Mouse (Mus musculus) bone marrow macrophage, adult 2 months (primary cell): ENCODE data around the gene Cpsf3. TPM values are rescaled to one million over a fixed set of nuclear protein-coding genes. Genes with fewer than 3 reads are reported as not detected.
A peak's percentile ranks its signal among the peaks of the same experiment; 100 is the strongest.

ENCODE experiments used
- H3K27ac ChIP-seq: 2 replicates; pipeline ENCODE4 v1.5.1; 2012; ENCODE audit warnings: low read depth, low read length; ENCODE audit not compliant: insufficient read depth
- H3K4me1 ChIP-seq: 2 replicates; pipeline ENCODE4 v1.6.1; 2012; ENCODE audit warnings: low read length; ENCODE audit not compliant: control insufficient read depth, insufficient read depth
- H3K4me3 ChIP-seq: 2 replicates; pipeline ENCODE4 v1.5.1; 2012; ENCODE audit warnings: mild to moderate bottlenecking, low read length, moderate library complexity; ENCODE audit not compliant: insufficient read depth
- CTCF ChIP-seq: IDR thresholded peaks from 2 replicates; pipeline ENCODE4 v1.5.1; 2012; ENCODE audit warnings: low read depth, mild to moderate bottlenecking, low read length, moderate library complexity
- POLR2A ChIP-seq: IDR thresholded peaks from 2 replicates; pipeline ENCODE4 v1.6.1; 2012; ENCODE audit warnings: mild to moderate bottlenecking, low read depth, low read length, borderline replicate concordance
- polyA plus RNA-seq: library from polyadenylated mRNA; stranded (reverse); fragments of >200 nt; gene quantifications from 2 replicates; pipeline ENCODE4 v1.2.4, GENCODE M21; 2012; ENCODE audit not compliant: missing spikeins, insufficient read depth, insufficient read length

Cpsf3 gene
- polyA plus RNA-seq: 70.0 and 77.2 TPM in 2 replicates

GRCm38 (mm10) chr12:21284761-21285441 is at the start of gene Cpsf3:
Cpsf3 (plus strand) TSS chr12:21285391.
- TF ChIP-seq POLR2A: no peak
- no peak for TF ChIP-seq CTCF
- Histone ChIP-seq H3K4me3 (peak within 1 kb of the TSS; percentile 95), H3K27ac (peak within 1 kb of the TSS; percentile 95), H3K4me1 (peaks cover 21% of the 10 kb centered on the region)

DNA sequence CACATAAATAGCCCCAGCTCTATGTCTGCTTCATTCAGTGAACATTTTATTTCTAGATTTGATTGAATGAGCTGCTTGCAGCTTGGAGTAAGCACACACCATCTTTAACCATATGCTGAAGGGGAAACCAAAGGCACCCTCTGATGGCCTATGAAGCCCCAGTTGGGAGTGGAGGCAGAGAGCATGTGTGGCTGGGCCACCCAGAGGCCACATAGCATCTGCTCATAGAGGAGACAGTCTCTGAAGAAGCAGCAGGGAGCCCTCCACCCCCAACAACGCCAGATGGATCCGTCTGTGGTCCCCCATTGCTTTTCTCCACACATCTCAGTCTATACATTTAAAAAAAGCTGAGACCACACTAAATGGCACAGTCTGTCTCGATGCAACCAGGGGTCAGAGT is 43.2 kb upstream of the Cpsf3 start:
- no peak for TF ChIP-seq CTCF
- TF ChIP-seq POLR2A: no peak
- no peak overlapping the region for H3K27ac ChIP-seq
- no peaks in the 10 kb centered on the region for H3K4me1 ChIP-seq
- H3K4me3 ChIP-seq: no peak overlapping the region

DNA sequence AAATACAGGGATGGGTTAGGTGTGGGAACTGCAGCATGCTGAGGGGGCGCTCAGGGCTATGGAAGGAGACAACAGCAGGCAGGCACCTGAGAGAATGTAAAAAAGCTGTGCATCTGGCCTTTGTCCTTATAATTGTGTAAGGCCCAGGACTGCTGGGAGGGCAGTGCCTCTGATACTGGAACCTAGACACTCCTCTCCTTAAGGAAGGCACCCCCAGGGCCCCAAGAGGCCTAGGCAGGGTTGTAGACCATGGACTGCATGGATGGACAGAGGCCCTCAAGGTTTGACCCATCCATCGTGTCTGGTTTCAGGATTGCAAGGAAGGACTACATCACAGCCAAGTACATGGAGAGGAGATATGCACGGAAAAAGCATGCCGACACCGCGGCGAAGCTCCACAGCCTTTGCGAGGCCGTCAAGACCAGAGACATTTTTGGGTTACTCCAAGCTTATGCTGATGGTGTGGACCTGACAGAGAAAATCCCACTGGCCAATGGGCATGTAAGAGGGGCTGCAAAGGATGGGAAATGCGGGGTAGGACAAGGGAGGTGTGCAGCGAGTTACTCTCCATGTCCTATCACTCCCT is 40.7 kb upstream of the Cpsf3 start:
- no peak overlapping the region for H3K27ac ChIP-seq
- TF ChIP-seq CTCF (no peak), POLR2A (no peak)
- H3K4me1 ChIP-seq: no peaks in the 10 kb centered on the region
- no peak overlapping the region for H3K4me3 ChIP-seq

DNA sequence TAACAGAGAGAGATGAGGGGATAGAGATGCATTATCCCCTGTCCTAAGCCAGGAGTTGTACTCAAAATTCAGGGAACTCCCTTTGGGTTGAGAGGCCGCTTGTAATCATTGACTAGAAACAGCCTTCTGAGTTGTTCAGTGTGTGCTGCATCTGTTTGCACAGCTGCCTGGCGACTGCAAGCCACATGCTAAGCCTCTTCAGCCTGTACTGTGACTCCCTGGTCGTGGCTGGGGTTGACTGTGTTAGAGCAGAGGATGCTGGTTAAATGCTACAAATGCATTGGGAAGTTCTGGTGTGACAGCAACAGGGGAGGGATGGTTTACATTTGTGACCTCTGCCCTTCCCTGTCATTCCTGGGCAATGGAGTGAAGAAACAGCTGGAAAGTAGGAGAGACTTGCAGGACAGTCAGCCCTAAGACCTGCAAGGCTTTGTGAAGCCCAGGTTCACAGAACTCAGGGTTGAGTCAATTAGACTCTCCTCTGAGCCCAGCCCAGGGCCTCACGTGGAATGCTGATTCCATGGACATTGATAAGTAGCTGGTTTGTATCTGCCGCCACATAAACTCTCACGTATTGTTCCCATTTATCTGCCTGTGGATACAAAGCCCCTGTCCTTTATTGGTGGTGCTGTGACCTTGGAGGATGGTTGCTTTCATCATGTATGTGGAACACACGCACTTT is 37.3 kb upstream of the Cpsf3 start:
- no peaks in the 10 kb centered on the region for H3K4me1 ChIP-seq
- H3K27ac ChIP-seq: no peak overlapping the region
- no peak overlapping the region for H3K4me3 ChIP-seq
- TF ChIP-seq POLR2A: no peak
- no peak for TF ChIP-seq CTCF

DNA sequence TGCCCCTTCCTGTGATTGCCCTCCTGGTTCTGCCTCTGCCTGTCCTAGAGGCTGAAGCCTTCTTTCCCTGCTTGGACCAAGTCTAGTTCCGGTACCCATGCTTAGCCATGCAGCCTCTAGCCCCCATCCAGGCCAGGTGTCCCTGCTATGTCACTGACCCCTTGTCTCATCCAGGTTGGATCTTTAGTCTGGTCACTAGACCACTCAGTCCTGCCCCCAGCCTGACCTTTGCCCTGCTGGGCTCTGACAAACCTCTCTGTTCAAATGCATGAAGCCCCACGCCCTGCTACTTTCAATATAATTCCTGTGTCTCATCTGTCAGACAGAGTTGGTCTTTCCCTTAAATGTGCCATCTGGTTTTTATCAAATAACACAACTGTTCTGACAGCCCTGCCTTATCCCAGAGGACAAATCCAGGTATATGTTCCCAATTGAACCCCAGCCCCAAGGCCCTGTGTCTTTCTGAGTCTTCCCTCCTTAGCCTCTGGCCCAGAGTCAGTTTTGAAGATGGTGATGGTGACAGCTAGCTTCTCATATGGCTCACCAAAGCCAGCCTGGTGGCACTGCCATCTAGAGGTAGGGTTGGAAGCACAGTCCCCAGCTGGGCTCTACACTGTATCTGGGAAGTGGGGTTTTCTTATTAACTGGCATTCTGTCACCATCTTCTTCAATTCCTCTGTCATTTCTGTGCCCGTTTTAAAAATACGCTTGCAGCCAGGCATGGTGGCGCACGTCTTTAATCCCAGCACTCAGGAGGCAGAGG is 24.5 kb upstream of the Cpsf3 start:
- no peak overlapping the region for H3K27ac ChIP-seq
- peaks cover 10% of the 10 kb centered on the region for H3K4me1 ChIP-seq
- TF ChIP-seq CTCF: 0 out of 2 replicates have a peak, but pooled peaks have one; percentile 17
- no peak for TF ChIP-seq POLR2A
- no peak overlapping the region for H3K4me3 ChIP-seq

- H3K4me1 ChIP-seq: peaks cover 10% of the 10 kb centered on the region
- H3K27ac ChIP-seq: no peak overlapping the region
- TF ChIP-seq CTCF: no peak
- no peak for TF ChIP-seq POLR2A
- no peak overlapping the region for H3K4me3 ChIP-seq
These were observed 23.7 kb upstream of the Cpsf3 start for GRCm38 (mm10) chr12:21261521-21261920.

DNA sequence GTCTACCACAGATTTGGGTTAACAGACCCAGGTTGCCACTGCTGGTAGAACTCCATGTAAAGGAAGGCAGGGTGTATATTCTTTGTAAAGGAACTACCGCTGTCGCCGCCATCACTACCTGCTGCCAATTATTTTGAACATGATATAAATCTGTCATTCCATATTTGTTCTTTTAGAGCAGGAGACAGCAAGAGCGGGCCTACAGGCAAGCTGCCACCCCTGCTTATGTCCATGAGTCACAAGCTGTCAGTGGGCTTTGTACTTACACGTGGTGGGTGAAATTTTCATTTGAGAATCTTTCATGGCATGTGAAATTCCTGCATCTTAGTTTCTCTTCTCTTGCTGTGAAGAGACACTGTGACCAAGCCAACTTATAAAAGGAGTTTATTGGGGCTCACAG is 21.9 kb upstream of the Cpsf3 start:
- H3K4me1 ChIP-seq: peaks cover 10% of the 10 kb centered on the region
- H3K27ac ChIP-seq: no peak overlapping the region
- H3K4me3 ChIP-seq: no peak overlapping the region
- TF ChIP-seq POLR2A (no peak), CTCF (no peak)

GRCm38 (mm10) chr12:21264241-21264640 is 20.9 kb upstream of the Cpsf3 start:
- H3K4me3 ChIP-seq: no peak overlapping the region
- peak overlapping the region; percentile 10 for H3K27ac ChIP-seq
- peaks cover 10% of the 10 kb centered on the region for H3K4me1 ChIP-seq
- TF ChIP-seq POLR2A (no peak), CTCF (no peak)

DNA sequence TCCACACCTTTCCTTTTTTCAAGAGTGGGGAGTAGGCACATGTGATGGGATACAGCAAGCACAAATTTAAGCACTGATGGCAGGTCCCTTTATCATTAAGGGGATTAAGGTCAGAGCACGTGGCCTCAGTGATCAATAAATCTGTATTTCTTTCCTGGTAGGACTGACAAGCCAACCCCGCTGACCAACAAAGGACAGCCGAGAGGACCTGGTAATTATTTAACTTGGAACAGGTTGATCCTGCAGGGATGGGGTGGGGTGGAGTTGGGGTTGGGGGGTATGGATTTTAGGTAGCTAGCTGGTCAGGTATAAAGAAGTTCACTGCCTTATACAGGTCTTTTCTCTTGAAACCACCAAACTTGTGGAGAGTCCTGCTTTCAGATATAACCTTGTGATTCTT is 20.2 kb upstream of the Cpsf3 start:
- Histone ChIP-seq H3K27ac (no peak overlapping the region), H3K4me3 (no peak overlapping the region), H3K4me1 (peaks cover 10% of the 10 kb centered on the region)
- TF ChIP-seq POLR2A (no peak), CTCF (no peak)

- Histone ChIP-seq H3K4me3 (no peak overlapping the region), H3K27ac (no peak overlapping the region), H3K4me1 (peaks cover 10% of the 10 kb centered on the region)
- no peak for TF ChIP-seq CTCF
- no peak for TF ChIP-seq POLR2A
These were observed 19.7 kb upstream of the Cpsf3 start for GRCm38 (mm10) chr12:21265501-21265900.
